Mouse (Mus musculus) myocyte (in vitro differentiated cells): ENCODE results near the gene Slc9a9. TPM values are rescaled to one million over a fixed set of nuclear protein-coding genes. Genes with fewer than 3 reads are reported as not detected.

Experiments
- H3K27me3 ChIP-seq: one replicate; pipeline ENCODE4 v1.6.1; 2011; ENCODE audit not compliant: control insufficient read depth, insufficient read depth, insufficient read length
- H3K36me3 ChIP-seq: one replicate; pipeline ENCODE4 v1.6.1; 2011; ENCODE audit not compliant: control insufficient read depth, insufficient read depth
- H3K4me2 ChIP-seq: one replicate; pipeline ENCODE4 v1.6.1; 2011; ENCODE audit warnings: low read depth, control low read depth
- H3K4me3 ChIP-seq: one replicate; pipeline ENCODE4 v1.5.1; 2011; ENCODE audit warnings: mild to moderate bottlenecking, control low read depth, moderate library complexity
- H3K79me2 ChIP-seq: one replicate; pipeline ENCODE4 v1.6.1; 2011; ENCODE audit not compliant: control insufficient read depth, insufficient read depth
- H3ac ChIP-seq: one replicate; pipeline ENCODE4 v1.6.1; 2011; ENCODE audit not compliant: control insufficient read depth, insufficient read length
- CEBPB ChIP-seq: IDR thresholded peaks from 2 replicates; pipeline ENCODE4 v1.6.1; 2011; ENCODE audit warnings: mild to moderate bottlenecking, moderate library complexity; ENCODE audit not compliant: poor library complexity, insufficient read depth, severe bottlenecking
- E2F4 ChIP-seq: IDR thresholded peaks from one replicate; pipeline ENCODE4 v1.6.1; 2011; ENCODE audit warnings: mild to moderate bottlenecking, control low read depth, moderate library complexity; ENCODE audit not compliant: insufficient read depth
- MAX ChIP-seq: IDR thresholded peaks from one replicate; pipeline ENCODE4 v1.6.1; 2011; ENCODE audit warnings: low read depth, mild to moderate bottlenecking, control low read depth
- MYOD1 ChIP-seq, 3 experiments: IDR thresholded peaks; one replicate each; pipeline ENCODE4 v1.6.1; 2011; ENCODE audit warnings: control low read depth in 2 of 3, low read depth in 2 of 3, mild to moderate bottlenecking in 2 of 3, moderate library complexity in 1 of 3; ENCODE audit not compliant: insufficient read length in 2 of 3, control insufficient read depth in 1 of 3
- MYOG ChIP-seq, 3 experiments: IDR thresholded peaks; one replicate each; pipeline ENCODE4 v1.6.1; 2011; ENCODE audit warnings: control low read depth in 2 of 3, low read depth in 2 of 3, mild to moderate bottlenecking in 2 of 3; ENCODE audit not compliant: insufficient read length in 2 of 3, control insufficient read depth in 1 of 3, insufficient read depth in 1 of 3
- POLR2A ChIP-seq: IDR thresholded peaks from one replicate; pipeline ENCODE4 v1.6.1; 2011; ENCODE audit warnings: low read depth, mild to moderate bottlenecking, control low read depth, moderate library complexity; ENCODE audit not compliant: insufficient read length
- POLR2AphosphoS2 ChIP-seq: IDR thresholded peaks from one replicate; pipeline ENCODE4 v1.6.1; 2011; ENCODE audit warnings: low read depth, control low read depth; ENCODE audit not compliant: insufficient read length
- REST ChIP-seq: IDR thresholded peaks from one replicate; pipeline ENCODE4 v1.6.1; 2011; ENCODE audit warnings: mild to moderate bottlenecking, control low read depth, moderate library complexity; ENCODE audit not compliant: insufficient read depth, insufficient read length
- SRF ChIP-seq: IDR thresholded peaks from one replicate; pipeline ENCODE4 v1.6.1; 2011; ENCODE audit warnings: low read depth; ENCODE audit not compliant: control insufficient read depth, insufficient read length
- TCF12 ChIP-seq: IDR thresholded peaks from one replicate; pipeline ENCODE4 v1.6.1; 2011; ENCODE audit warnings: mild to moderate bottlenecking, control low read depth; ENCODE audit not compliant: poor library complexity, insufficient read depth, severe bottlenecking
- TCF3 ChIP-seq: IDR thresholded peaks from one replicate; pipeline ENCODE4 v1.6.1; 2011; ENCODE audit warnings: low read depth, control low read depth; ENCODE audit not compliant: insufficient read length
- USF1 ChIP-seq: IDR thresholded peaks from one replicate; pipeline ENCODE4 v1.6.1; 2011; ENCODE audit warnings: low read depth, mild to moderate bottlenecking, control low read depth, moderate library complexity
- polyA plus RNA-seq: library from polyadenylated mRNA; unstranded; fragments of >200 nt; fragmentation: generic; extraction: Trizol; gene quantifications from one replicate; pipeline ENCODE4 v1.2.1, GENCODE M21; 2012; ENCODE audit warnings: missing spikeins

Gene Slc9a9
- polyA plus RNA-seq, 1 experiment = 21.5 TPM

DNA sequence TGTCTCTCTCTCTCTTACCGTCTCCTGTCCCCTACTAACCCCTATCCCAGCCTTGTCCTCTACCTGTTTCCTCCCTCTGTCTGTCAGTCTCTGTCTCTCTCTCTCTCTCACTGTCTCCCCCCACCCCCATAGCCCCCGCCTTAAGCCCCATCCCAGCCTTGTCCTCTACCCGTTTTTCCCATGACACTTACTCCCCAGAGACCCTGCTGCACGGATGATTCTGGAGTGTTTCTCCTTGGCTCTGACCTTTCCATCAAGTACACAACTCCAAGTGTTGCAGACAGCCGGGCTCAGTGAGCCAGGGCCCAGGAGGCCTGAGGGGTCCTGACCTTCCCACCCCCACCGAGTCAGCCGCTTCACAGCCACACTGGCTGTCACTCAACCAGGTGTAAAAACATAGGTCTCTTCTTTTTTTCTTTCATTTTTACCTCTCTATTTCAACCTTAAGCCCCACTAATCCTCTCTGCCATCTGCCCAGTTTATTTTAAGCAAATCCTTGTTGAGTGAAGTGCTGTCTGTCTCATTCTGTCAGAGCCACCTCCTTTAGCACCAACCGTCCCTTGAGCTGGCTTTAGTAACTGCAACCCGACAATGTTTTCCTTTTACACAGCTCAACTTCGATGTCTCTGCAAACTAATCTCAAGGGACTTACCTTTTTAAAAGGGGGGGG, 32.4 kb downstream of the Slc9a9 start:
- no peak for TF ChIP-seq SRF
- TF ChIP-seq MYOD1 (IDR thresholded peaks at IDR 0.05; ENCODE audit: control insufficient read depth in 1 of 3, insufficient read length in 2 of 3, low read depth in 2 of 3) = peak in 1 of 3 experiments; percentile 43
- TF ChIP-seq TCF12 = peak; percentile 47
- no peak for TF ChIP-seq MAX
- no peak for TF ChIP-seq REST
- no peak for TF ChIP-seq CEBPB
- no peak for TF ChIP-seq E2F4
- no peak for TF ChIP-seq POLR2A
- TF ChIP-seq MYOG (IDR thresholded peaks at IDR 0.05; ENCODE audit: control insufficient read depth in 1 of 3, insufficient read depth in 1 of 3, insufficient read length in 2 of 3, low read depth in 2 of 3) = peak in 1 of 3 experiments; percentile 41
- TF ChIP-seq TCF3 = no peak
- no peak for TF ChIP-seq USF1
- no peak for TF ChIP-seq POLR2AphosphoS2
- Histone ChIP-seq H3K36me3 (peaks cover 8% of the 10 kb centered on the region), H3ac (no peak overlapping the region), H3K4me3 (no peak overlapping the region), H3K27me3 (no peaks in the 10 kb centered on the region), H3K4me2 (peak overlapping the region; percentile 93), H3K79me2 (peaks cover 30% of the 10 kb centered on the region)

- H3ac ChIP-seq = no peak overlapping the region
Measured at GRCm38 (mm10) chr9:94704986-94705757, 35.5 kb downstream of the Slc9a9 start.

GRCm38 (mm10) chr9:94705758-94706026, 36.0 kb downstream of the Slc9a9 start:
- Histone ChIP-seq H3ac (no peak overlapping the region), H3K4me2 (no peak overlapping the region), H3K4me3 (no peak overlapping the region), H3K36me3 (peaks cover 8% of the 10 kb centered on the region), H3K27me3 (no peaks in the 10 kb centered on the region), H3K79me2 (peaks cover 23% of the 10 kb centered on the region)
- no peak for TF ChIP-seq MYOD1 (IDR thresholded peaks at IDR 0.05; ENCODE audit: control insufficient read depth in 1 of 3, insufficient read length in 2 of 3, low read depth in 2 of 3)
- no peak for TF ChIP-seq REST
- no peak for TF ChIP-seq MYOG (IDR thresholded peaks at IDR 0.05; ENCODE audit: control insufficient read depth in 1 of 3, insufficient read depth in 1 of 3, insufficient read length in 2 of 3, low read depth in 2 of 3)
- TF ChIP-seq POLR2A = no peak
- no peak for TF ChIP-seq TCF12
- no peak for TF ChIP-seq USF1
- no peak for TF ChIP-seq E2F4
- TF ChIP-seq MAX = no peak
- TF ChIP-seq TCF3 = no peak

More at GRCm38 (mm10) chr9:94704986-94705757, 35.5 kb downstream of the Slc9a9 start:
- H3K27me3 ChIP-seq = no peaks in the 10 kb centered on the region
- peaks cover 23% of the 10 kb centered on the region for H3K79me2 ChIP-seq
- no peak for TF ChIP-seq SRF
- no peak for TF ChIP-seq POLR2AphosphoS2
- TF ChIP-seq MAX = no peak
- no peak for TF ChIP-seq MYOG (IDR thresholded peaks at IDR 0.05; ENCODE audit: control insufficient read depth in 1 of 3, insufficient read depth in 1 of 3, insufficient read length in 2 of 3, low read depth in 2 of 3)
- TF ChIP-seq TCF12 = no peak
- no peak for TF ChIP-seq USF1
- no peak for TF ChIP-seq CEBPB
- TF ChIP-seq REST = no peak
- no peak for TF ChIP-seq MYOD1 (IDR thresholded peaks at IDR 0.05; ENCODE audit: control insufficient read depth in 1 of 3, insufficient read length in 2 of 3, low read depth in 2 of 3)
- H3K4me3 ChIP-seq = no peak overlapping the region
- H3K4me2 ChIP-seq = no peak overlapping the region
- peaks cover 8% of the 10 kb centered on the region for H3K36me3 ChIP-seq

DNA sequence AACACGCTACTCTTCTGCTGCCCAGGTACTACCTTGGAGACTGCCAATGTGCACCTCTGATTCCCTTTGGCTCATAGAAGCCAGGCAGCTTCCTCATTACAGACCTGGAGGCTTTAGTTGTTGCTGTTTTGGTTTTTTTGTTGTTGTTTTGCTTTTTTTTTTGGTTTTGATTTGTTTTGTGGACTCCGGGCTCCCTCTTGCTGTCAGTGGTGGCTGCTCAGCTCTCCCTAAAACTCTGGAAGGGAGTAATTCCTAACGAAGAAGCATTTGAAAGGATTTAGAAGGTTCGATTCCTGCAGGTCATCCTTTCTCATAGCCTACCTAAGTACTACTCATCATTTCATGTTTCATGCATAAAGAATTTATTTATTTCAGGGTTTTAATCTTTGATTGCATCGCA, 42.4 kb downstream of the Slc9a9 start:
- H3K27me3 ChIP-seq = no peaks in the 10 kb centered on the region
- TF ChIP-seq E2F4 = no peak
- TF ChIP-seq POLR2AphosphoS2 = no peak
- TF ChIP-seq CEBPB = no peak
- no peak for TF ChIP-seq REST
- no peak for TF ChIP-seq MYOG (IDR thresholded peaks at IDR 0.05; ENCODE audit: control insufficient read depth in 1 of 3, insufficient read depth in 1 of 3, insufficient read length in 2 of 3, low read depth in 2 of 3)
- no peak for TF ChIP-seq TCF12
- TF ChIP-seq MYOD1 (IDR thresholded peaks at IDR 0.05; ENCODE audit: control insufficient read depth in 1 of 3, insufficient read length in 2 of 3, low read depth in 2 of 3) = no peak
- TF ChIP-seq POLR2A = no peak
- no peak for TF ChIP-seq USF1
- no peak for TF ChIP-seq TCF3
- TF ChIP-seq MAX = no peak
- no peak for TF ChIP-seq SRF
- peaks cover 25% of the 10 kb centered on the region for H3K36me3 ChIP-seq
- H3K79me2 ChIP-seq = no peaks in the 10 kb centered on the region
- no peak overlapping the region for H3K4me3 ChIP-seq
- no peak overlapping the region for H3K4me2 ChIP-seq
- no peak overlapping the region for H3ac ChIP-seq
